Mouse (Mus musculus) intestine, embryonic 15.5 days (tissue): ENCODE data around the gene Clic4. TPM values are rescaled to one million over a fixed set of nuclear protein-coding genes. Genes with fewer than 3 reads are reported as not detected.

Experiments used
- ATAC-seq: fragments of 200-750 bp; cut with Nextera tagmentation; 2 replicates; pipeline ENCODE4 v1.8.0; 2017; ENCODE audit warnings: moderate TSS enrichment, moderate library complexity
- H3K27ac ChIP-seq: fragments of 300-500 bp; sonication (generic); 2 replicates; pipeline ENCODE4 v1.5.1; 2015; ENCODE audit warnings: mild to moderate bottlenecking, inconsistent platforms
- H3K27me3 ChIP-seq: fragments of 300-500 bp; sonication (generic); replicated peaks from 2 replicates; pipeline ENCODE4 v1.6.1; 2015; ENCODE audit warnings: inconsistent platforms
- H3K36me3 ChIP-seq: fragments of 300-500 bp; sonication (generic); 2 replicates; pipeline ENCODE4 v1.6.1; 2015; ENCODE audit warnings: inconsistent platforms
- H3K4me1 ChIP-seq: fragments of 300-500 bp; sonication (generic); replicated peaks from 2 replicates; pipeline ENCODE4 v1.6.1; 2015; ENCODE audit warnings: inconsistent platforms
- H3K4me2 ChIP-seq: fragments of 300-500 bp; sonication (generic); replicated peaks from 2 replicates; pipeline ENCODE4 v1.6.1; 2015; ENCODE audit warnings: mild to moderate bottlenecking, inconsistent platforms
- H3K4me3 ChIP-seq: fragments of 300-500 bp; sonication (generic); replicated peaks from 2 replicates; pipeline ENCODE4 v1.5.1; 2015; ENCODE audit warnings: inconsistent platforms
- H3K9ac ChIP-seq: fragments of 300-500 bp; sonication (generic); 2 replicates; pipeline ENCODE4 v1.6.1; 2015; ENCODE audit warnings: inconsistent platforms
- H3K9me3 ChIP-seq: fragments of 300-500 bp; sonication (generic); 2 replicates; pipeline ENCODE4 v1.6.1; 2016; ENCODE audit warnings: inconsistent platforms
- WGBS: fragments of 180-500 bp; shearing (Covaris S2); methylation state at CpG from one replicate; pipeline ENCODE4 v1.1.7; 2015; 5-methylcytosine and 5-hydroxymethylcytosine counted together
- polyA plus RNA-seq: library from polyadenylated mRNA; unstranded; fragments of >200 nt; fragmentation: Nextera tagmentation; extraction: Ambion mirVana; gene quantifications from 2 replicates; pipeline ENCODE4 v1.2.1, GENCODE M21; 2015

Clic4 gene
- polyA plus RNA-seq, 1 experiment from 2014 or later = 135 TPM

DNA sequence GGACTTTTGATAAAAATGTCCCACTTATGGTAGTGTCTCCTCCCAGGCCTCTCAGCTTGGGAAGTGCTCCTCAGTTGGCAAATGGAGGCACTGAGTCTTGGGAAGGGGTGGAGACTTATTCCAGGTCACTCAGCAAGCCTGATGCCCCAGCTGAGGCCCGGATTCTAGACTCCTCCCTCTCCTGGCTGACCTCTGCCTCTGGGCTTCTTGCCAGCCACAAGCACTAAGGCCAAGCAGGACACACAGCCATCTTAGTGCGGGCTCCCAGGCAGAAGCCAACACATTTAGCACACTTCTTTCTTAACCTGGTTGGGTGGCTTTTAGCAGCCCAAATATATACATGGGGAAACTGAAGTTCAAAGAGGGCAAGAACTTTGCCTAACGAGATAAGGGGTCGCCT, 33.9 kb upstream of the Clic4 start:
- WGBS = 49% methylated on average over 4 of the region's 4 CpGs
- 0 out of 2 replicates have a peak, but pooled peaks cover 5% of the 10 kb centered on the region for H3K4me1 ChIP-seq
- peak overlapping the region; percentile 27; the same call in 1 of the 2 replicates for H3K27ac ChIP-seq
- H3K4me2 ChIP-seq = no peak overlapping the region
- no peaks in the 10 kb centered on the region for H3K27me3 ChIP-seq
- H3K9me3 ChIP-seq = no peaks in the 10 kb centered on the region
- no peaks in the 10 kb centered on the region for H3K36me3 ChIP-seq
- no peak overlapping the region for H3K9ac ChIP-seq
- H3K4me3 ChIP-seq = no peak overlapping the region
- ATAC-seq = 0 out of 2 replicates have a peak, but pooled peaks have one; percentile 38

DNA sequence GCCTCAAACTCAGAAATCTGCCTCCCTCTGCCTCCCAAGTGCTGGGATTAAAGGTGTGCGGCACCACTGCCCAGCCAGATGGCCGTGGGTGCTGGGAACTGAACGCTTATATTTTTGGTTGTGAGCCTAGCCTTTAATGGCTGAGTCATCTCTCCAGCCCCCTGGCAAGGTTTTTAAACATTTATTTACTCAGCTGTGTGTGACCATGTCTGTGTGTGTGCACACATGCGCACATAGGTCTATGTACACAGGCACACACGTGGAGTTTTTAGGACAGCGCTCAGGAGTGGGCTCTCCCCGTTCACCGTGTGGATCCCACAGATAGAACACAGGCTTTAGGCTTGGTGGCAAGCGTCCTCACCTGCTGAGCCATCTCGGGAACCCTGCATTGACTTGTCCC, 29.6 kb upstream of the Clic4 start:
- no peak overlapping the region for H3K4me2 ChIP-seq
- H3K27ac ChIP-seq = no peak overlapping the region
- 0 out of 2 replicates have a peak, but pooled peaks cover 5% of the 10 kb centered on the region for H3K4me1 ChIP-seq
- no peaks in the 10 kb centered on the region for H3K36me3 ChIP-seq
- H3K4me3 ChIP-seq = no peak overlapping the region
- no peak for ATAC-seq
- no peaks in the 10 kb centered on the region for H3K27me3 ChIP-seq
- no peaks in the 10 kb centered on the region for H3K9me3 ChIP-seq
- H3K9ac ChIP-seq = no peak overlapping the region
- 82% methylated on average over 10 of the region's 10 CpGs for WGBS

DNA sequence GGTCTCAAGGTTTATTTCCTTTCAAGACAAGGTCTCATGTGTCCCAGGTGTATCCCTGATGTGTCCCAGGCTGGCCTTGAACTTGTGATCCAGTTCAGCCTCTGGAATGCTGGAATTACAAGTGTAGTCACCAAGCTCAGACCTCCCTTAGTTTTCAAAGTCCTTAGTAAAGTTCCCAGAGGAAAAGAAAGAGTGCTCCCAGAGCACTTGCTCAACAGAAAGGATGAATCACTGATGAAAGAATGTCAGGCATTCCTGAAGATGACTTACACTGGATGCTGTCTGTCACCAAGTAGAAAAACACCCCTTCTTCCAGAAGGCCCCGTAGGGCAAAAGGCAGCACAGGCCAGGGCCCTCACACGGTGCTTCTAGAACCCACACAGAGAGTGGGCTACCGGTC, 28.6 kb upstream of the Clic4 start:
- no peak overlapping the region for H3K9ac ChIP-seq
- 73% methylated on average over 3 of the region's 3 CpGs for WGBS
- no peak overlapping the region for H3K4me2 ChIP-seq
- 0 out of 2 replicates have a peak, but pooled peaks cover 2% of the 10 kb centered on the region for H3K4me1 ChIP-seq
- H3K9me3 ChIP-seq = no peaks in the 10 kb centered on the region
- H3K4me3 ChIP-seq = no peak overlapping the region
- ATAC-seq = no peak
- H3K36me3 ChIP-seq = no peaks in the 10 kb centered on the region
- no peak overlapping the region for H3K27ac ChIP-seq
- H3K27me3 ChIP-seq = no peaks in the 10 kb centered on the region

DNA sequence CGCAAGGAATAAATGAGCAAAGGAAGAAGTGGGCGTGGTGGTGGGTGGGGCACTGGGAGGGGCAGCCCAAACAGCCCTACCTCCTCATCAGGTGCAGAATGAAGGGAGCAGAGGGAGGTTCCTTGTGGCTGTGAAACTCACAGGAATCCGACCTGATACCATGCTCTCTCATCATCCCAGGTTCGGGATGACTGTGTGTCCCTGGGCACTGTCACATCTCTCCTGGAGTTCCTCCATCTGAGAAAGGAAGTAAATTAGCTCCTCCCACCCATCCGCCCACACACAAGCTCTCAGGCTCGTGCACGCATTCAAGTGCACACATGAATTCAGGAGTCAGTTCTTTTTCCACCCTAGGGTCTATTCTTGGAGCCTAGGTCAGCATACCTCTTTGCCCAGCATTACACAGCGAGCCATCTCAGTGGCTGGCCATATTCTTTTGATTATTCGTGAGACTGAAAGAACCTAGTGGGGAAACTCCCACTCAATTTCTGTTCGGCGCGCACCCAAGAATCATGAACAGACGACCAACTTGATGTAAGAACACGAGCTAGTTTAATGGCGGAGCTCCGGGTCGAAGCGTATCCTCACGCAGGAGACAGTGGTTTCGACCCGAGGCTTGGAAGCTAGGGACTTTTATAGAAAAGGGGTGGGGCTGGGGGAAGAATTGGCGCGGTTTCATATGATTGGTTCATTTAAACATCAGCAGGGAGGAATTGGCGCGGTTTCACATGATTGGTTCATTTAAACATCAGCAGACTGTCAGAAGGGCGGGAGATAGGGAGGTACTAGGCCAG, 27.8 kb upstream of the Clic4 start:
- 90% methylated on average over 26 of the region's 26 CpGs for WGBS
- Histone ChIP-seq H3K27ac (no peak overlapping the region), H3K9me3 (no peaks in the 10 kb centered on the region), H3K36me3 (no peaks in the 10 kb centered on the region), H3K9ac (no peak overlapping the region), H3K4me1 (0 out of 2 replicates have a peak, but pooled peaks cover 2% of the 10 kb centered on the region), H3K4me2 (no peak overlapping the region), H3K4me3 (no peak overlapping the region), H3K27me3 (no peaks in the 10 kb centered on the region)
- ATAC-seq = no peak

DNA sequence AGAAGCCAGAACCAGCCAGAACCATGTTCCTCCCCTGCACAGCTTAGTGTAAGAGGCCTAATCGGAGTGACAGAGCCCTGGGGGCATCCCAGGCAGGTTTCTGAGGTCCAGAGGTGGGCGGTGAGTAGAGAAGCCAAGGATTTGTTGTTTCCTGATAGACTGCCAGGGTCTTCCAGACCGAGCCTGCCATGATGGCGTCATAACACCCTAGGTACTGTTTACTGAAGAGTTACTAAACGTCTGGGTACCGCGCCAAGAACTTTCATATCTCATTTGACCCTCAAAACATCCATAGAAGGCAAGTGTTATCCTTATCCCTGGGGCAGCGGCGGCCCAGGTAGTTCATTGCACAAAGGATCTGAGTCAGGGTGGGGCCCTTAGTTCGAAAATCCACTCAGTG, 26.1 kb upstream of the Clic4 start:
- WGBS = 79% methylated on average over 10 of the region's 10 CpGs
- Histone ChIP-seq H3K36me3 (no peaks in the 10 kb centered on the region), H3K4me2 (no peak overlapping the region), H3K27ac (no peak overlapping the region), H3K27me3 (no peaks in the 10 kb centered on the region), H3K9me3 (no peaks in the 10 kb centered on the region), H3K4me1 (0 out of 2 replicates have a peak, but pooled peaks cover 2% of the 10 kb centered on the region), H3K4me3 (no peak overlapping the region), H3K9ac (no peak overlapping the region)
- ATAC-seq = 0 out of 2 replicates have a peak, but pooled peaks have one; percentile 11

DNA sequence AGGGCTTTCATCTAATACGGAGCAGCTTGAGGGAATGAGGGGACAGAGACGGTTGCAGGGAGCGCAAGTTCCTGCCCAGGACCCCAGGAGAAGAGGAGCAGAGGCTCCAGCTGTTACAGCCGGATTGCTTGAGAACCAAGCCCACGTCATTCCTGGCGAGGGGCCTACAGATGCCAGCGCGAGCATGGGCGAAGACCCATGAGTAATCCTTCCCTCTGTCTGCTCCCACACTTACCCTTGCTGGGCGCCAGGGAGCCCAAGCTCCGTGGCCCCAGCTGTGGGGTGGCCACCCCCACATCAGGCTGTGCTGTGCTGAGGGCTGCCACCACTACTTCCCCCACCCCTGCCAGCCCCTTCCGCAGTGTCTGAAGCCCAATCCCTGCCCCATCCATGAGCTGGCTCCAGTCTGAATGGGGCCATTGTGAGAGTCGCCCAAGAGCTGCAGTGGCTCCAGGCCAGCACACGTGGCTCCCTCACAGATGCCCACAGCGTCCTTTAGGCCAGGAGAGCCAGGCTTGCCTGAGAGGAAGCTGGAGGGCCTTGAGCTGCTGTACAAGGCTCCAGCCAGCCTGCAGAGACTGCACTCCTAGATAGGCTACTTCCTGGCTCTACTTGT, 25.4 kb upstream of the Clic4 start:
- H3K9me3 ChIP-seq = no peaks in the 10 kb centered on the region
- ATAC-seq = peak; percentile 48
- H3K9ac ChIP-seq = 0 out of 2 replicates have a peak overlapping the region, but pooled peaks have one; percentile 17
- no peaks in the 10 kb centered on the region for H3K27me3 ChIP-seq
- H3K4me3 ChIP-seq = no peak overlapping the region
- no peaks in the 10 kb centered on the region for H3K36me3 ChIP-seq
- H3K27ac ChIP-seq = no peak overlapping the region
- 0 out of 2 replicates have a peak, but pooled peaks cover 2% of the 10 kb centered on the region for H3K4me1 ChIP-seq
- WGBS = 75% methylated on average over 15 of the region's 15 CpGs
- no peak overlapping the region for H3K4me2 ChIP-seq

DNA sequence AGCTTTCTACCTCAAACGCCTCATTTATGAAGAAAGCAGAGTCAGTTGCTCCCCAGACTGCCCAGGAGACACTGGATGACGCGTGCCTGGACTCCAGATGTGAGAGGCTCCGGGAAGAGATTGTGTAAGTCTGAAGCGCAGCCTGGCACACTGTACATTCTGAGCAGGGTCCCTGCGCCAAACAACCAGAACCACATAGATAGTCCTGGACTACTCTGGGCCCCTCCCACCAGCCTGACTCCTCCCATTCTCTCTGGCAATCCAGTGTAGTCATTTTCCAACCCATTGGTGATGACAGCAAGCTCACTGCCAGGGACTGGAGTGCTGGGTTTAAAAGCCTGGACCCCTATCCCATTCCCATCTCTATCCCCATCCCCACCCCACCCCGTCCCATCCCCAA, 24.5 kb upstream of the Clic4 start:
- Histone ChIP-seq H3K9me3 (no peaks in the 10 kb centered on the region), H3K36me3 (no peaks in the 10 kb centered on the region), H3K4me1 (peaks cover 9% of the 10 kb centered on the region), H3K9ac (no peak overlapping the region), H3K4me2 (no peak overlapping the region), H3K4me3 (no peak overlapping the region), H3K27ac (no peak overlapping the region), H3K27me3 (no peaks in the 10 kb centered on the region)
- WGBS = 86% methylated on average over 7 of the region's 7 CpGs
- ATAC-seq = no peak

DNA sequence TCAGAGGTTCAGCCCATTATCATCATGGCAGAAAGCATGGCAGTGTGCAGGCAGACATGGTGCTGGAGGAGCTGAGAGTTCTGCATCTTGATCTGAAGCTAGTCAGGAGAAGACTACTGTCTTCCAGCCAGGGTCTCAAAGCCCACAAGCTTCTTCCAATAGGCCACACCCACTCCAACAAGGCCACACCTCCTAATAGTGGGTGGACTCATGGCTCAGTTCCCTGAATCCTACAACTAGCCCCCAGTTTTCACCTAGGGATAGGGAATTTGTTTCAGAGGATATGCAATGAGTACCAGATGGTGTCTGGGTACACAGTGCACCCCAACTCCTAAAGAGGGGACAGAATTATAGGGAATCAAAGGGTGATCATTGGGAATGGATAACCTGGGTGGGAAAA, 24.0 kb upstream of the Clic4 start:
- no peak overlapping the region for H3K27ac ChIP-seq
- ATAC-seq = no peak
- peaks cover 14% of the 10 kb centered on the region for H3K4me1 ChIP-seq
- H3K27me3 ChIP-seq = no peaks in the 10 kb centered on the region
- H3K9me3 ChIP-seq = no peaks in the 10 kb centered on the region
- H3K4me3 ChIP-seq = no peak overlapping the region
- no peak overlapping the region for H3K4me2 ChIP-seq
- H3K36me3 ChIP-seq = no peaks in the 10 kb centered on the region
- no peak overlapping the region for H3K9ac ChIP-seq

DNA sequence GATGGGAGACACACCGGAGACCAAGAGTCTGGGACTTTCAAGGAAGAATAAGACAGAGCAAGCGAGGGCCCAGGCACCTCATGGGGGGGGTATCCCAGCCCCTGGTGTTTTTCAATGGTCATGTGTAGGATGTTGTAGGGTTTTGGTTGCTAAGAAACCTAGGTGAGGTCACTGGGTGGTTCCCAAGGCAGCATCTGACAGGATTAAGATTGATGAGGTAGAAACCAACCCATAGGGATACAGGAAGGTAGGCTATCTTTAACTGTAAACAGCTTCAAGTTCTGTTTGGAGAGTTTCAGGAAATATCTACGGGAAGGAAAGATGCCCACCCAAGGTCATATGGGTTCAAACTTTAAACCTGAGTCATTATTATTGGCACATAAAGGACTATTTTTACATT, 21.2 kb upstream of the Clic4 start:
- H3K27me3 ChIP-seq = no peaks in the 10 kb centered on the region
- H3K4me2 ChIP-seq = no peak overlapping the region
- H3K27ac ChIP-seq = no peak overlapping the region
- H3K4me1 ChIP-seq = peaks cover 13% of the 10 kb centered on the region
- H3K9ac ChIP-seq = no peak overlapping the region
- no peak overlapping the region for H3K4me3 ChIP-seq
- H3K36me3 ChIP-seq = no peaks in the 10 kb centered on the region
- ATAC-seq = no peak
- H3K9me3 ChIP-seq = no peaks in the 10 kb centered on the region
- WGBS = 78% methylated on average over 3 of the region's 3 CpGs

DNA sequence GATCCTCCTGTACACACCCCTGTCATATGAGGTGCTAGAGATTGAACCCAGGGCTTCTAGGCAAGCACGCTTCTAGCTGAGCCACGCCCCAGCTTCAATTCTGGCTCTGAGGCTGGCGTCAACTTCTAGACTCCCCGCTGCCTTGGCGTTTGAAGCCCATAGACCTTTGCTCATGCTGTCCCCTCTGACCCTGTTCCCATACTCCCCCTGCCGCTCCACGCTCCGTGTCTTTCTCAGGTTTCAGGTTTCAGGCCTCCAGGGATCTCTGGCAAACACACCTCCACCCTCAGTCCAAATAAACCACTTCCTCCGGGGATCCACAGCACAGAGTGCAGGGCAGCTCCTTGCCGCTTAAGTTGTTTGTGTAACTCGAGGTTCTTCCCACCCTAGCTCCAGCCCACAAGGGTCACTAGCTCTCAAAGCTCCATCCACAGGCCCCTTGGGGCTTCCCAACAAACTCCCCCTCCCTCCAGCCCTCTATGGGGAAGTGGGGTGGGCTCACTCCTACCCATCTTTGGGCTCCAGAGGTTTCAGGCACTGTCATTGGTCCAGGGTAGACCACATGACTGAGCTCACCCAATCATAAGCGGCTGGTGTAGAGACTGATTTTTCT, 20.0 kb upstream of the Clic4 start:
- ATAC-seq = peak; percentile 59
- Histone ChIP-seq H3K4me3 (peak overlapping the region; percentile 6; the same call in 1 of the 2 replicates), H3K4me1 (peaks cover 16% of the 10 kb centered on the region), H3K27me3 (no peaks in the 10 kb centered on the region), H3K9me3 (no peaks in the 10 kb centered on the region), H3K9ac (no peak overlapping the region), H3K4me2 (peak overlapping the region; percentile 50), H3K27ac (peak overlapping the region; percentile 58; the same call in 1 of the 2 replicates), H3K36me3 (no peaks in the 10 kb centered on the region)
- 10% methylated on average over 12 of the region's 12 CpGs for WGBS

DNA sequence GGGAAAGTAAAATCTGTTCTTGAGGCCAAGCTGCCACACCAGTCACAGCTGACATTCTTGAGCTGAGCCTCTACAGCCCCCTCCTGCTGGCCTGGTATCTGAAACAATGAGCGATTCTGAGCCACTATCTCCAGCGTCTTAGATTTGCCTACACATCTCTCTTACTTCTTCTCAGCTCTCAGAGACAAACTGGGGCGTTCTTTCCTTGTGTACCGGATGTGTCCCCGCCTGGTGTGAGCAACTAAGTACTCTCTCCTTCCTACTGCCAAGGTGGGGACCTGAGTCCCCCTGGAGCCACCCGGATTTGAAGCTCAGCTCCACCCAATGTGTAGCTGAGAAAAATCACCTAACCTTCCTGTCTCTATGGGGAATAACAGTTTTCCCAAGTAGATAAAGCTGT, 19.2 kb upstream of the Clic4 start:
- Histone ChIP-seq H3K27me3 (no peaks in the 10 kb centered on the region), H3K4me1 (peaks cover 20% of the 10 kb centered on the region), H3K9me3 (no peaks in the 10 kb centered on the region), H3K4me2 (no peak overlapping the region), H3K4me3 (no peak overlapping the region), H3K9ac (no peak overlapping the region), H3K27ac (0 out of 2 replicates have a peak overlapping the region, but pooled peaks have one; percentile 29), H3K36me3 (no peaks in the 10 kb centered on the region)
- 45% methylated on average over 6 of the region's 6 CpGs for whole genome bisulfite sequencing
- no peak for ATAC-seq

DNA sequence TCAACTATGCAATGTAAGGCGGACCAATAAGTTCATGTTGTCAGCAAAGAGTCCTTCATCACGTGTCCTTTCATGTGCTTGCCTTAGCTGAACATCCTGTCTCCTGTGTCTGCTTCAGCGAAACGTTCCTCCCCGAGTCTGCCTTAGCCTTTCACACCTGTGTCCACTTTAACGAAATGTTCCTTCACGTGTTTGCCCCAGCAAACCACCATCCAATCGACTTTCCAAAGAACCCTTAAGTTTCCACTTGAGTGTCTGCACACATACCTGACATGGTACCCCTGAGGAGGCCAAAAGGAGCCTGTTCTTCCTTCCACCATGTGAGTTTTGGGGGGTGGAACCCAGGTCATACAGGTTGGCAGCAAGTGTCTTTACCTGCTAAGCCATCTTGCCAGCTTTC, 18.6 kb upstream of the Clic4 start:
- no peaks in the 10 kb centered on the region for H3K36me3 ChIP-seq
- H3K4me1 ChIP-seq = peaks cover 27% of the 10 kb centered on the region
- no peak for ATAC-seq
- H3K27me3 ChIP-seq = no peaks in the 10 kb centered on the region
- H3K9ac ChIP-seq = no peak overlapping the region
- H3K4me2 ChIP-seq = no peak overlapping the region
- no peak overlapping the region for H3K27ac ChIP-seq
- WGBS = 91% methylated on average over 8 of the region's 8 CpGs
- no peaks in the 10 kb centered on the region for H3K9me3 ChIP-seq
- no peak overlapping the region for H3K4me3 ChIP-seq
